Mouse (Mus musculus) testis, postnatal 14 days (tissue): ENCODE data around the gene Vdr.

Experiments
- DNase-seq: peaks from one replicate; pipeline ENCODE4 v3.0.0; 2021; ENCODE audit warnings: low spot score

Gene Vdr

GRCm38 (mm10) chr15:97809942-97810341 is 100.5 kb downstream of the Vdr start:
- peak; percentile 63 for DNase-seq

- DNase-seq, result no peak
Observed at GRCm38 (mm10) chr15:97809206-97809605, 101.2 kb downstream of the Vdr start.

- DNase-seq, result no peak
Observed at GRCm38 (mm10) chr15:97808532-97808931, 101.9 kb downstream of the Vdr start.

GRCm38 (mm10) chr15:97807867-97808266 is 102.6 kb downstream of the Vdr start:
- DNase-seq, result no peak
